Mouse (Mus musculus): ENCODE measurements around the gene Accs.

- TF ChIP-seq POLR2A (IDR thresholded peaks at IDR 0.05; ENCODE audit: borderline replicate concordance, extremely low read depth, insufficient read depth, insufficient read length, poor library complexity, severe bottlenecking) (no peak), CTCF (IDR thresholded peaks at IDR 0.05; ENCODE audit: borderline replicate concordance, extremely low read depth, insufficient read depth, insufficient read length) (no peak)
These were observed 41.7 kb downstream of the Accs start for GRCm38 (mm10) chr2:93808071-93808470.
